Mouse (Mus musculus) heart, embryonic 11.5 days (tissue): ENCODE data around the gene Cenpa. TPM values are rescaled to one million over a fixed set of nuclear protein-coding genes. Genes with fewer than 3 reads are reported as not detected.
"Not testable (repeated sequence)": the region's sequence is repeated elsewhere in the genome, so short reads cannot be mapped to it uniquely, and the experiment has no call there.

Source experiments
- ATAC-seq: fragments of 200-750 bp; cut with Nextera tagmentation; replicated peaks from 2 replicates; pipeline ENCODE4 v1.8.0; 2017; ENCODE audit warnings: moderate library complexity; ENCODE audit not compliant: insufficient number of reproducible peaks, low FRiP score, low TSS enrichment
- H3K27ac ChIP-seq: fragments of 300-500 bp; sonication (generic); 2 replicates; pipeline ENCODE4 v1.5.1; 2014; ENCODE audit warnings: mild to moderate bottlenecking, low read depth, low read length
- H3K27me3 ChIP-seq: fragments of 300-500 bp; sonication (generic); 2 replicates; pipeline ENCODE4 v1.6.1; 2014; ENCODE audit warnings: mild to moderate bottlenecking, low read length, mixed read lengths; ENCODE audit not compliant: control insufficient read depth, insufficient read depth
- H3K36me3 ChIP-seq: fragments of 300-500 bp; sonication (generic); 2 replicates; pipeline ENCODE4 v1.6.1; 2014; ENCODE audit warnings: mild to moderate bottlenecking, low read length, moderate library complexity, mixed read lengths; ENCODE audit not compliant: control insufficient read depth, insufficient read depth
- H3K4me1 ChIP-seq: fragments of 300-500 bp; sonication (generic); 2 replicates; pipeline ENCODE4 v1.6.1; 2014; ENCODE audit warnings: low read length; ENCODE audit not compliant: control insufficient read depth, insufficient read depth
- H3K4me2 ChIP-seq: fragments of 300-500 bp; sonication (generic); 2 replicates; pipeline ENCODE4 v1.6.1; 2014; ENCODE audit warnings: mild to moderate bottlenecking, moderate library complexity
- H3K4me3 ChIP-seq: fragments of 300-500 bp; sonication (generic); 2 replicates; pipeline ENCODE4 v1.5.1; 2014; ENCODE audit warnings: low read depth, low read length
- H3K9ac ChIP-seq: fragments of 300-500 bp; sonication (generic); 2 replicates; pipeline ENCODE4 v1.6.1; 2014; ENCODE audit warnings: mild to moderate bottlenecking, low read depth, low read length, moderate library complexity
- H3K9me3 ChIP-seq: fragments of 300-500 bp; sonication (generic); replicated peaks from 2 replicates; pipeline ENCODE4 v1.6.1; 2016; ENCODE audit warnings: low read length; ENCODE audit not compliant: control insufficient read depth
- WGBS: fragments of 180-500 bp; shearing (Covaris S2); extraction: QIAGEN DNeasy Blood & Tissue Kit; methylation state at CpG from one replicate; pipeline ENCODE4 v1.1.7; 2014; ENCODE audit not compliant: insufficient replicate concordance; 5-methylcytosine and 5-hydroxymethylcytosine counted together
- polyA plus RNA-seq: library from polyadenylated mRNA; unstranded; fragments of >200 nt; fragmentation: Nextera tagmentation; extraction: Ambion mirVana; gene quantifications from 2 replicates; pipeline ENCODE4 v1.2.1, GENCODE M21; 2014

Gene Cenpa
- polyA plus RNA-seq, 1 experiment from 2014 or later, result 306 TPM

GRCm38 (mm10) chr5:30676800-30677199, 10.2 kb downstream of the Cenpa start:
- no peaks in the 10 kb centered on the region for H3K9me3 ChIP-seq
- peaks cover 33% of the 10 kb centered on the region for H3K36me3 ChIP-seq
- H3K4me3 ChIP-seq, result no peak overlapping the region
- ATAC-seq, result no peak
- no peak overlapping the region; the same call in 1 of the 2 replicates for H3K9ac ChIP-seq
- 80% methylated on average over 7 of the region's 7 CpGs for WGBS
- no peaks in the 10 kb centered on the region for H3K27me3 ChIP-seq
- no peaks in the 10 kb centered on the region for H3K4me1 ChIP-seq
- H3K4me2 ChIP-seq, result no peak overlapping the region
- no peak overlapping the region for H3K27ac ChIP-seq

- 79% methylated on average over 3 of the region's 3 CpGs for WGBS
- H3K4me1 ChIP-seq, ATAC-seq, H3K4me3 ChIP-seq, H3K9me3 ChIP-seq, H3K27me3 ChIP-seq, H3K27ac ChIP-seq, H3K9ac ChIP-seq, H3K4me2 ChIP-seq: not testable (repeated sequence)
- peaks cover 26% of the 10 kb centered on the region for H3K36me3 ChIP-seq
Measured at GRCm38 (mm10) chr5:30678069-30678468, 11.5 kb downstream of the Cenpa start.

GRCm38 (mm10) chr5:30678722-30679296, 12.2 kb downstream of the Cenpa start:
- 90% methylated on average over 4 of the region's 4 CpGs for WGBS
- no peak overlapping the region for H3K9ac ChIP-seq

GRCm38 (mm10) chr5:30679593-30679992, 13.0 kb downstream of the Cenpa start:
- H3K27me3 ChIP-seq, result no peaks in the 10 kb centered on the region
- no peak overlapping the region for H3K27ac ChIP-seq
- no peak overlapping the region for H3K9ac ChIP-seq
- no peaks in the 10 kb centered on the region for H3K4me1 ChIP-seq
- no peak for ATAC-seq
- H3K4me2 ChIP-seq, result no peak overlapping the region
- H3K36me3 ChIP-seq, result peaks cover 15% of the 10 kb centered on the region
- WGBS, result 74% methylated on average over 5 of the region's 5 CpGs
- H3K4me3 ChIP-seq, result no peak overlapping the region
- no peaks in the 10 kb centered on the region for H3K9me3 ChIP-seq

More at GRCm38 (mm10) chr5:30678722-30679296, 12.2 kb downstream of the Cenpa start:
- H3K4me3 ChIP-seq, result no peak overlapping the region
- no peaks in the 10 kb centered on the region for H3K4me1 ChIP-seq
- no peaks in the 10 kb centered on the region for H3K27me3 ChIP-seq
- no peak for ATAC-seq
- H3K27ac ChIP-seq, result no peak overlapping the region
- no peak overlapping the region for H3K4me2 ChIP-seq
- H3K9me3 ChIP-seq, result no peaks in the 10 kb centered on the region
- peaks cover 20% of the 10 kb centered on the region for H3K36me3 ChIP-seq

- Histone ChIP-seq H3K4me3 (no peak overlapping the region), H3K4me2 (no peak overlapping the region), H3K4me1 (no peaks in the 10 kb centered on the region), H3K9ac (no peak overlapping the region), H3K27me3 (no peaks in the 10 kb centered on the region), H3K9me3 (no peaks in the 10 kb centered on the region), H3K36me3 (peaks cover under 1% of the 10 kb centered on the region; the same call in 1 of the 2 replicates), H3K27ac (no peak overlapping the region)
- ATAC-seq, result no peak
- 84% methylated on average over 5 of the region's 5 CpGs for WGBS
Measured at GRCm38 (mm10) chr5:30681970-30682369, 15.4 kb downstream of the Cenpa start.

GRCm38 (mm10) chr5:30682967-30683600, 16.5 kb downstream of the Cenpa start:
- Histone ChIP-seq H3K27ac (no peak overlapping the region), H3K36me3 (no peaks in the 10 kb centered on the region; the same call in 1 of the 2 replicates), H3K9me3 (no peaks in the 10 kb centered on the region), H3K9ac (no peak overlapping the region), H3K4me3 (no peak overlapping the region), H3K4me2 (no peak overlapping the region), H3K4me1 (no peaks in the 10 kb centered on the region), H3K27me3 (no peaks in the 10 kb centered on the region)
- ATAC-seq, result no peak

GRCm38 (mm10) chr5:30683993-30684392, 17.4 kb downstream of the Cenpa start:
- no peak overlapping the region for H3K27ac ChIP-seq
- no peak overlapping the region for H3K4me2 ChIP-seq
- no peak overlapping the region for H3K9ac ChIP-seq
- no peaks in the 10 kb centered on the region for H3K4me1 ChIP-seq
- 72% methylated on average over 3 of the region's 3 CpGs for WGBS
- H3K27me3 ChIP-seq, result no peaks in the 10 kb centered on the region
- no peak for ATAC-seq
- H3K36me3 ChIP-seq, result no peaks in the 10 kb centered on the region; the same call in 1 of the 2 replicates
- H3K9me3 ChIP-seq, result no peaks in the 10 kb centered on the region
- H3K4me3 ChIP-seq, result no peak overlapping the region

GRCm38 (mm10) chr5:30686781-30687180, 20.2 kb downstream of the Cenpa start:
- 49% methylated on average over 3 of the region's 3 CpGs for WGBS

More at GRCm38 (mm10) chr5:30686781-30687180, 20.2 kb downstream of the Cenpa start:
- no peak for ATAC-seq
- Histone ChIP-seq H3K9ac (no peak overlapping the region), H3K4me2 (no peak overlapping the region), H3K36me3 (no peaks in the 10 kb centered on the region), H3K9me3 (no peaks in the 10 kb centered on the region), H3K4me3 (no peak overlapping the region), H3K27ac (no peak overlapping the region), H3K27me3 (no peaks in the 10 kb centered on the region), H3K4me1 (no peaks in the 10 kb centered on the region)
